Mouse (Mus musculus): ENCODE measurements at regions not wholly inside any gene's neighbourhood (a gene's known extent, or its start where the extent isn't known, plus 50 kb on each side); places are given as distances from the start of the nearest gene placed in this dataset.

GRCm38 (mm10) chr6:82860485-82860884, 79.1 kb downstream of the Sema4f start:
- DNase-seq = no peak

- DNase-seq = no peak
Measured at GRCm38 (mm10) chr6:82856218-82856617, 82.0 kb upstream of the Hk2 start.

- peak; percentile 27 for DNase-seq
Measured at GRCm38 (mm10) chr6:82855401-82855800, 81.1 kb upstream of the Hk2 start.

- DNase-seq = no peak
Measured at GRCm38 (mm10) chr6:82854780-82855179, 80.5 kb upstream of the Hk2 start.

- no peak for DNase-seq
Measured at GRCm38 (mm10) chr6:82854338-82854737, 80.1 kb upstream of the Hk2 start.

DNA sequence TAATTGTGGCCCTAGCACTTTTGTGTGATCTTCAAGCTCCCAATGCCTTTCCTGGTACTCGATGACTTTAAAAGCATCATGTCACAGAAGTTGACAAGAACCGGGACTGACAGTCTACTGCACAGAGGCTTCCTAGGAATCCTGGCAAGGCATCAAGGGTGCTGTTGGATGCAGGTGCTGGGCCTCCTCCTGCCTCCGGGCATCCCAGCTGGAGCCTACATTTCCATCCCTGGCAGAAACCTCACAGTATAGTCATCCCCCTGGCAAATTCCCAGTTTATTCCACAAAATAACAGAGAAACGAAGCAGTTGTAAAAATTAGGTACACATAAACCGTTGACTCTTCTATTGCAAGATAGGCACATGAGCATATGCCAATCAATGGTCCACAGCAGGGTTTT, 78.8 kb upstream of the Hk2 start:
- DNase-seq = no peak

DNA sequence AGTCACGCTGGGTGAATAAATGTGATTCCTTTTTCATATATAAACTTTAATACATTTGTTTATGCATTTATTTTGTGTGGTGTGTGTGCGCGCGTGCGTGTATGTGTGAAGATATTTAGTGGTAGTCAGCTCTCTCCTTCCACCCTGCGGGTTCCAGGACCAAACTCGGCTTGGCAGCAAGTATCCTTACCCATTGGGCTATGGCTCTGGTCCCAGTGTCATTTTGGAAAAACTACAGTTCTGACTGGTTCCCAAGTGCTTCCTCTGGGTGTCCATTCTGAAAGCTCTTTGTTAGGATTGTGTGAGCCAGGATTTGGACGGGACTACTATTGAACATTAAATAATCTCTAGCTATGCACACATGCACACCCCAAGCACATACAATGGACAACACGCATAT, 76.3 kb upstream of the Hk2 start:
- DNase-seq = no peak

DNA sequence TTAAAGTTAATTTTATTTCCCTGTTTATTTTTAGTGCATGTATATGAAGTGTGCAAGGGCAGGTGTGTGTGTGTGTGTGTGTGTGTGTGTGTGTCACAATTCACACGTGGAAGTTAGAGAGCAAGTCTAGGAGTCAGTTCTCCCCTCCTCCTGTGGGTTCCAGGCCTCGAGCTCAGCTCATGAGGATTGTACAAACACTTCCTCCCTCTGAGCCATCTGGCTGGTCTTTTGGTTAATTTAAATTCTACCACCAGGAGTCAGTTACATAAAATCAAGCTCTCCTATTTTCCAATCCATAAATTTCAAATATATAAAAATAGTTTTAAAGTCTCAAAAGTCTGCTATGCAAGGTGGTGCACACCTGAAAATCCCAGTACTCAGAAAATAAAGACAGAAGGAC, 73.3 kb upstream of the Hk2 start:
- no peak for DNase-seq

DNA sequence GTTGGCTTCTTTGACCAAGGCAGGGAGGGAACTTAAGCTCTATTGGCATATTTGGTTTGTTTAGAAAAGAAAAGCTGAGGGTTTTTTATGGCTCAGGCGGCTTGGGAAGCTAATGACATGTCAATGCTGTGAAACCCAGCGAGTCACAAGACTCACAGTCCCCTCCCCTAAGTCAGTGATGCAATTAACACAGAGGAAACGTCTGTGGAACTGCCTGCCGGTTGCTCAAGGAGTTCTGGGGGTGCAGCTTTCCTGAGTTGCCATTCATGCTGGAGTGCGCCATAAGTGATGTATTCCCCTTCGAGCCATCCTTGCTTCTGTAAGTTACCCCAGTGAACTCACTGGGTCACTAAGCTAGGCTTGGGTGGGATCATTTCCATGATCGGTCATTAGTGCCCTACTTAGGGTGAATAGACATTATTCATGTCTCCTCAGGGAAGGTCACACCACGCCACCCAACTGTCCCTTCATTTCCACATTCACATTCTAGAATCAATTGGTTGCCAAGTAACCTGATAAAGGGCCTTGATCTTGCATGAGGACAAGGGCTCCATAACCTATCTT, 72.4 kb upstream of the Hk2 start:
- DNase-seq = no peak

DNA sequence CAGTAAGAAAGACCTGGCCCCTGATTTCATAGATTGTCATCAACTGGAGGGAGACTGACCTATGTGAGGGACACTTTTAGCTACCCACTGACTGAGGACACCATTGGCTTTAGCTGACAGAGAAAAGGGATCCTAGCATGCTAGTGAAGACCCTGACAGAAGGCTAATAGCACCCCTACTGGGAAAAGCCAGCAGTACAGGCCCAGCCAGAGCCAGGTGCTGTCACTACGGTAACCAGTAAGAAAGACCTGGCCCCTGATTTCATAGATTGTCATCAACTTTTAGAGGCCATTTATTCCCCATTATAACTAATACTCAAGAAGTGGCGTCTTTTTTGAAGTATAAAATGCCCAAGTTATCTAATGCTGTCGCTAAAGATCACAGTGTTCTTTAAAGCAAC, 70.2 kb upstream of the Hk2 start:
- DNase-seq = no peak

- no peak for DNase-seq
Measured at GRCm38 (mm10) chr6:82843881-82844280, 69.6 kb upstream of the Hk2 start.

DNA sequence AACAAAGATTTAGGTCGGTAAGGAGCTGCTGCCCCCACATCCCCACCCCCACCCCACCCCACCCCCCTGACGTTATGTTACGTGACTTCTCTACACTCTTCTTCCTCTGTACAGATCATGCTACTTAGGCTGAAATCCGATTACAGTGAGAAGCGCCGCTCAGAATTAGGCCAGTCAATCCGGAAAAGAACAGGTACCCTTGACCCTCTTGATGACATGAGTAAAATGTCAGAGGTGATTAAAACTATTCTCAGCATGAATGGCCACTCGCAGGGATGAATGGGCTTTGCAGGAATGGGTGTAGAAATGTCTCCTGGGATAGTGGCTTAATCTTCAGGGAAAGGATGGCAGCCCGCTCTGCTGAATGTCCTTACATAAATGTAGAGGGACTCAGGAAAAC, 63.0 kb upstream of the Hk2 start:
- DNase-seq = no peak

GRCm38 (mm10) chr6:82835222-82836064, 61.2 kb upstream of the Hk2 start:
- no peak for DNase-seq

DNA sequence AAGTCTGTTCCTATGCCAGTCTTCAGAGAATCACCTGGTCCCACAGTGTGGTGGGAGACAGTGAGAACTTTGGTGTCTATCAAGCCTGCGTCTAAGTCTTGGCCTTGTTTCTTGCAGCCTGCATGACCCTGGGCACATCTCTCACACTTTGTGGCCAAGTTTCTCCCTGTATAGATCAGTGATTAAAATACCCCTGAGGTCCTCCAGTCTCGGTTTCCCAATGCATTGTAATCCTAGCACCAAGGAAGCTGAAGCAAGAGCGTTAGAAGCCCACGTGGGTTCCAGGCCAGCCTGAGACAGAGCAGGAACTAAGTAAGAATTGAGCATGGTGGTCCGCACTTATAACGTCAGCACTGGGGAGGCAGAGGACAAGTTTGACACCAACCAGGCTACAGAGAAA, 59.6 kb upstream of the Hk2 start:
- DNase-seq = no peak

DNA sequence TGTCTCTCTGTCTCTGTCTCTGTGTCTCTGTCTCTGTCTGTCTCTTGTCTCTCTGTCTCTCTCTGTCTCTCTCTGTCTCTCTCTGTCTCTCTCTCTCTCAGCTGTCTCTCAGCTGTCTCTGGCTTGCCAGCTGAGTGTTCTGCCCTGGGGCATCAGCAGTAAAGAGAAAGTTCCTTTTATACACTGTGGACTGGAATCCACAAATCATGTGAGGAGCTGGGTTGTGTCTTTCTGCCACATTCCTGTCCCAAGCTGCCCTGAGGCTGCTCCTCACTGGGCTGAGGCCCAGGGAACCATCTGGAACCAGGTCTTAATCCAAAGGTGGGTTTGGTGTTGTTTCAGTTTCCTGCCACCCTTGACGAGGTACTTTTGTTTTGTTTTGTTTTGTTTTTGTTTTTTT, 57.0 kb upstream of the Hk2 start:
- DNase-seq = no peak

GRCm38 (mm10) chr6:82824684-82825083, 50.4 kb upstream of the Hk2 start:
- DNase-seq = no peak

GRCm38 (mm10) chr6:82824240-82824639, 50.0 kb upstream of the Hk2 start:
- no peak for DNase-seq
